Comparison of ENCODE assay signal across 27 mouse cellular contexts in genomic region chr16:94625639-94626038, GRCm38 (mm10). TPM values are rescaled to one million over a fixed set of nuclear protein-coding genes. Genes with fewer than 3 reads are reported as not detected.
DNase-seq lines count a peak whose midpoint lies in the region; ATAC-seq and TF ChIP-seq lines count a peak whose summit lies in the region.
"Had no signal": no experiment of that assay in that cellular context is flagged by ENCODE, and none has a peak within 500 bp of the region (broad histone marks: within the 10 kb centered on the region; RNA-seq: fewer than 3 reads in every experiment).

No protein-coding gene starts in this region.

- no peak for TF ChIP-seq EP300 in stomach, postnatal 0 days (optimal IDR thresholded peaks at IDR 0.05)

- H3K27me3 ChIP-seq in forebrain, embryonic 13.5 days, result no peaks in the 10 kb centered on the region
- H3K27me3 ChIP-seq in forebrain, embryonic 11.5 days (ENCODE audit: control insufficient read depth, insufficient read depth, low read length), result no peaks in the 10 kb centered on the region
- H3K27me3 ChIP-seq in heart, embryonic 15.5 days, result no peaks in the 10 kb centered on the region
- H3K27me3 ChIP-seq in midbrain, embryonic 15.5 days (replicated peaks), result no peaks in the 10 kb centered on the region
- H3K27me3 ChIP-seq in midbrain, embryonic 10.5 days (ENCODE audit: low read depth, poor library complexity, severe bottlenecking), result no peaks in the 10 kb centered on the region
- H3K27me3 ChIP-seq in stomach, postnatal 0 days (ENCODE audit: control insufficient read depth, insufficient read depth, low read length), result no peaks in the 10 kb centered on the region
- H3K27me3 ChIP-seq: embryonic facial prominence, embryonic 12.5 days; hindbrain, embryonic 13.5 days; midbrain, embryonic 12.5 days; neural tube, embryonic 13.5 days had no signal

- H3K4me2 ChIP-seq in forebrain, embryonic 13.5 days, result no peak overlapping the region
- no peak overlapping the region for H3K4me2 ChIP-seq in forebrain, embryonic 11.5 days (ENCODE audit: low read depth, low read length, severe bottlenecking)
- H3K4me2 ChIP-seq in heart, embryonic 15.5 days, result no peak overlapping the region
- H3K4me2 ChIP-seq in midbrain, embryonic 15.5 days, result no peak overlapping the region
- H3K4me2 ChIP-seq in stomach, postnatal 0 days (replicated peaks; ENCODE audit: low read depth), result no peak overlapping the region
- H3K4me2 ChIP-seq: embryonic facial prominence, embryonic 12.5 days; heart, embryonic 11.5 days; hindbrain, embryonic 13.5 days; lung, embryonic 14.5 days; midbrain, embryonic 12.5 days; neural tube, embryonic 13.5 days had no signal

- DNase-seq in forebrain, embryonic 11.5 days (ENCODE audit: low spot score), result no peak
- DNase-seq in heart, postnatal 4 days, result no peak
- DNase-seq in midbrain, embryonic 10.5 days (ENCODE audit: low spot score), result no peak
- no peak for DNase-seq in stomach, postnatal 0 days (ENCODE audit: low spot score)
- DNase-seq: adrenal gland, postnatal 10 days; B cell, adult 2 months; cerebellum, postnatal 36 days; gastrocnemius, postnatal 25 days; heart, postnatal 14 days; kidney, adult 9 months; kidney, postnatal 10 days; layer of hippocampus, postnatal 36 days; left cerebral cortex, postnatal 4 days; lung, embryonic 14.5 days; lung, postnatal 14 days; right cerebral cortex, postnatal 4 days; thymus, postnatal 4 days had no signal

- ATAC-seq in forebrain, embryonic 13.5 days, result 0 out of 2 replicates have a peak, but pooled peaks have one; percentile 10
- ATAC-seq in forebrain, embryonic 11.5 days (replicated peaks; ENCODE audit: low FRiP score), result no peak
- ATAC-seq in heart, embryonic 15.5 days (replicated peaks; ENCODE audit: insufficient number of reproducible peaks, insufficient read depth, low FRiP score, low read depth), result no peak
- ATAC-seq in midbrain, embryonic 15.5 days (replicated peaks), result 0 out of 2 replicates have a peak, but pooled peaks have one; percentile 19
- peak; percentile 21; the same call in 1 of the 2 replicates for ATAC-seq in stomach, postnatal 0 days (ENCODE audit: low FRiP score, low TSS enrichment)
- ATAC-seq in inflammation-experienced regulatory T-cells, adult 6 months, result no peak

- H3K4me1 ChIP-seq in forebrain, embryonic 13.5 days, result peaks cover 35% of the 10 kb centered on the region
- 0 out of 2 replicates have a peak, but pooled peaks cover 2% of the 10 kb centered on the region for H3K4me1 ChIP-seq in forebrain, embryonic 11.5 days (replicated peaks; ENCODE audit: control insufficient read depth, insufficient read depth, low read length)
- H3K4me1 ChIP-seq in heart, embryonic 15.5 days (replicated peaks), result peaks cover 42% of the 10 kb centered on the region
- peaks cover 27% of the 10 kb centered on the region for H3K4me1 ChIP-seq in midbrain, embryonic 15.5 days
- peaks cover 19% of the 10 kb centered on the region for H3K4me1 ChIP-seq in midbrain, embryonic 10.5 days
- H3K4me1 ChIP-seq in stomach, postnatal 0 days (replicated peaks; ENCODE audit: control insufficient read depth, insufficient read depth), result no peaks in the 10 kb centered on the region; the same call in 1 of the 2 replicates

- no peak overlapping the region for H3K9ac ChIP-seq in forebrain, embryonic 13.5 days
- H3K9ac ChIP-seq in forebrain, embryonic 11.5 days (ENCODE audit: low read length), result no peak overlapping the region
- H3K9ac ChIP-seq in heart, embryonic 15.5 days, result no peak overlapping the region
- no peak overlapping the region for H3K9ac ChIP-seq in midbrain, embryonic 15.5 days
- H3K9ac ChIP-seq in stomach, postnatal 0 days (ENCODE audit: low read length), result no peak overlapping the region
- H3K9ac ChIP-seq: embryonic facial prominence, embryonic 12.5 days; hindbrain, embryonic 13.5 days; liver, embryonic 14.5 days; lung, embryonic 14.5 days; midbrain, embryonic 12.5 days; neural tube, embryonic 13.5 days had no signal

- H3K36me3 ChIP-seq in forebrain, embryonic 13.5 days (ENCODE audit: poor library complexity, severe bottlenecking), result no peaks in the 10 kb centered on the region
- H3K36me3 ChIP-seq in forebrain, embryonic 11.5 days (ENCODE audit: control insufficient read depth, insufficient read depth, low read length), result no peaks in the 10 kb centered on the region
- H3K36me3 ChIP-seq in heart, embryonic 15.5 days, result no peaks in the 10 kb centered on the region
- no peaks in the 10 kb centered on the region for H3K36me3 ChIP-seq in midbrain, embryonic 15.5 days (replicated peaks)
- peaks cover 5% of the 10 kb centered on the region for H3K36me3 ChIP-seq in midbrain, embryonic 10.5 days
- H3K36me3 ChIP-seq in stomach, postnatal 0 days (ENCODE audit: control insufficient read depth, insufficient read depth, low read length), result no peaks in the 10 kb centered on the region
- H3K36me3 ChIP-seq: embryonic facial prominence, embryonic 12.5 days; hindbrain, embryonic 13.5 days; neural tube, embryonic 13.5 days had no signal

- no peak for TF ChIP-seq CTCF in stomach, postnatal 0 days (IDR thresholded peaks at IDR 0.05; ENCODE audit: low read depth)

- no peaks in the 10 kb centered on the region for H3K9me3 ChIP-seq in forebrain, embryonic 13.5 days (replicated peaks)
- H3K9me3 ChIP-seq in forebrain, embryonic 11.5 days (ENCODE audit: control insufficient read depth, low read length), result no peaks in the 10 kb centered on the region
- H3K9me3 ChIP-seq in heart, embryonic 15.5 days (replicated peaks), result no peaks in the 10 kb centered on the region
- H3K9me3 ChIP-seq in midbrain, embryonic 15.5 days, result no peaks in the 10 kb centered on the region
- no peaks in the 10 kb centered on the region for H3K9me3 ChIP-seq in midbrain, embryonic 10.5 days (replicated peaks)
- no peaks in the 10 kb centered on the region for H3K9me3 ChIP-seq in stomach, postnatal 0 days (ENCODE audit: control insufficient read depth, low read length)
- H3K9me3 ChIP-seq: embryonic facial prominence, embryonic 12.5 days; hindbrain, embryonic 13.5 days; midbrain, embryonic 12.5 days; neural tube, embryonic 13.5 days had no signal

- no peak overlapping the region for H3K4me3 ChIP-seq in forebrain, embryonic 13.5 days
- H3K4me3 ChIP-seq in forebrain, embryonic 11.5 days (ENCODE audit: low read depth, low read length), result no peak overlapping the region
- no peak overlapping the region for H3K4me3 ChIP-seq in heart, embryonic 15.5 days
- H3K4me3 ChIP-seq in midbrain, embryonic 15.5 days, result no peak overlapping the region
- no peak overlapping the region for H3K4me3 ChIP-seq in midbrain, embryonic 10.5 days
- H3K4me3 ChIP-seq in stomach, postnatal 0 days (ENCODE audit: low read depth, low read length), result no peak overlapping the region
- H3K4me3 ChIP-seq: embryonic facial prominence, embryonic 12.5 days; hindbrain, embryonic 13.5 days; midbrain, embryonic 12.5 days; neural tube, embryonic 13.5 days had no signal

- H3K27ac ChIP-seq in forebrain, embryonic 13.5 days, result no peak overlapping the region; the same call in 1 of the 2 replicates
- no peak overlapping the region for H3K27ac ChIP-seq in forebrain, embryonic 11.5 days (ENCODE audit: low read depth, low read length)
- peak overlapping the region; percentile 51; the same call in 1 of the 2 replicates for H3K27ac ChIP-seq in heart, embryonic 15.5 days
- H3K27ac ChIP-seq in midbrain, embryonic 15.5 days, result no peak overlapping the region
- H3K27ac ChIP-seq in midbrain, embryonic 10.5 days (replicated peaks), result no peak overlapping the region
- H3K27ac ChIP-seq in stomach, postnatal 0 days (replicated peaks), result no peak overlapping the region; the same call in 1 of the 2 replicates
- H3K27ac ChIP-seq: embryonic facial prominence, embryonic 12.5 days; hindbrain, embryonic 13.5 days; liver, embryonic 14.5 days; midbrain, embryonic 12.5 days; neural tube, embryonic 13.5 days had no signal

- WGBS in forebrain, embryonic 13.5 days, result 94% methylated on average over 7 of the region's 7 CpGs
- 91% methylated on average over 7 of the region's 7 CpGs for WGBS in forebrain, embryonic 11.5 days
- whole genome bisulfite sequencing in heart, embryonic 15.5 days, result 77% methylated on average over 7 of the region's 7 CpGs
- 88% methylated on average over 7 of the region's 7 CpGs for WGBS in midbrain, embryonic 15.5 days
- 89% methylated on average over 7 of the region's 7 CpGs for WGBS in midbrain, embryonic 10.5 days
- WGBS in stomach, postnatal 0 days, result 91% methylated on average over 7 of the region's 7 CpGs

RNA-seq across cellular contexts. Expression of gene Dyrk1a, which starts 55.8 kb away (rescaled TPM):
- polyA plus RNA-seq in forebrain, embryonic 13.5 days (2015; fragmentation: Nextera tagmentation; extraction: Ambion mirVana), result 12.7 and 14.5 TPM in 2 replicates
- polyA plus RNA-seq in forebrain, embryonic 11.5 days (2014; fragmentation: Nextera tagmentation; extraction: Ambion mirVana), result 12.0 and 13.5 TPM in 2 replicates
- 7.1 and 7.3 TPM in 2 replicates for polyA plus RNA-seq in heart, embryonic 15.5 days (2015; fragmentation: Nextera tagmentation; extraction: Ambion mirVana)
- total RNA-seq in heart, postnatal 4 days (2021), result 100 to 1,000 TPM; 118 to 135 TPM
- polyA plus RNA-seq in midbrain, embryonic 15.5 days (2015; fragmentation: Nextera tagmentation; extraction: Ambion mirVana), result 11.1 and 11.7 TPM in 2 replicates
- 9.6 and 10.1 TPM in 2 replicates for polyA plus RNA-seq in midbrain, embryonic 10.5 days (2016; fragmentation: Nextera tagmentation; extraction: Ambion mirVana)
- 4.6 and 5.2 TPM in 2 replicates for polyA plus RNA-seq in stomach, postnatal 0 days (2015; fragmentation: Nextera tagmentation; extraction: Ambion mirVana)
- polyA plus RNA-seq in inflammation-experienced regulatory T-cells, adult 6 months (2017; shearing (Covaris generic)), result 10 to 100 TPM; 22.3 to 29.7 (median 25.2) TPM

Comparison
In these comparisons a context has a peak if more than half of its experiments do, and no peak if none do; other contexts are left out.
1. ATAC-seq: peak in forebrain, embryonic 13.5 days (single experiment), midbrain, embryonic 15.5 days (single experiment) and stomach, postnatal 0 days (single experiment); none in forebrain, embryonic 11.5 days (single experiment), heart, embryonic 15.5 days (single experiment) and inflammation-experienced regulatory T-cells, adult 6 months (single experiment).